Mouse (Mus musculus) neural tube, embryonic 11.5 days (tissue): ENCODE results near the gene Sbno2. TPM values are rescaled to one million over a fixed set of nuclear protein-coding genes. Genes with fewer than 3 reads are reported as not detected.

Experiments used
- ATAC-seq: fragments of 200-750 bp; cut with Nextera tagmentation; 2 replicates; pipeline ENCODE4 v1.8.0; 2017; ENCODE audit warnings: moderate number of reproducible peaks, mild to moderate bottlenecking, moderate TSS enrichment, moderate library complexity; ENCODE audit not compliant: insufficient read depth, low FRiP score, low TSS enrichment
- DNase-seq: peaks from one replicate; pipeline ENCODE4 v3.0.0-alpha.2; 2015; ENCODE audit warnings: low spot score
- H3K27ac ChIP-seq: fragments of 300-500 bp; sonication (generic); 2 replicates; pipeline ENCODE4 v1.5.1; 2014; ENCODE audit warnings: low read depth, mild to moderate bottlenecking, low read length
- H3K27me3 ChIP-seq: fragments of 300-500 bp; sonication (generic); 2 replicates; pipeline ENCODE4 v1.6.1; 2014; ENCODE audit warnings: mild to moderate bottlenecking, low read length, mixed read lengths; ENCODE audit not compliant: control insufficient read depth, insufficient read depth
- H3K36me3 ChIP-seq: fragments of 300-500 bp; sonication (generic); 2 replicates; pipeline ENCODE4 v1.6.1; 2014; ENCODE audit warnings: mild to moderate bottlenecking, low read length, moderate library complexity, mixed read lengths; ENCODE audit not compliant: control insufficient read depth, insufficient read depth
- H3K4me1 ChIP-seq: fragments of 300-500 bp; sonication (generic); 2 replicates; pipeline ENCODE4 v1.6.1; 2014; ENCODE audit warnings: low read length, mixed read lengths; ENCODE audit not compliant: control insufficient read depth, insufficient read depth
- H3K4me2 ChIP-seq: fragments of 300-500 bp; sonication (generic); 2 replicates; pipeline ENCODE4 v1.6.1; 2014; ENCODE audit warnings: low read depth, mild to moderate bottlenecking, moderate library complexity
- H3K4me3 ChIP-seq: fragments of 300-500 bp; sonication (generic); 2 replicates; pipeline ENCODE4 v1.5.1; 2014; ENCODE audit warnings: low read depth, low read length
- H3K9ac ChIP-seq: fragments of 300-500 bp; sonication (generic); 2 replicates; pipeline ENCODE4 v1.6.1; 2014; ENCODE audit warnings: mild to moderate bottlenecking, low read length
- H3K9me3 ChIP-seq: fragments of 300-500 bp; sonication (generic); 2 replicates; pipeline ENCODE4 v1.6.1; 2016; ENCODE audit warnings: low read length; ENCODE audit not compliant: control insufficient read depth
- WGBS: fragments of 180-500 bp; shearing (Covaris S2); extraction: QIAGEN DNeasy Blood & Tissue Kit; methylation state at CpG from one replicate; pipeline ENCODE4 v1.1.7; 2014; 5-methylcytosine and 5-hydroxymethylcytosine counted together
- polyA plus RNA-seq: library from polyadenylated mRNA; unstranded; fragments of >200 nt; fragmentation: Nextera tagmentation; extraction: Ambion mirVana; gene quantifications from 2 replicates; pipeline ENCODE4 v1.2.1, GENCODE M21; 2014

The Sbno2 gene
- polyA plus RNA-seq, 1 experiment from 2014 or later = 11.9 TPM

DNA sequence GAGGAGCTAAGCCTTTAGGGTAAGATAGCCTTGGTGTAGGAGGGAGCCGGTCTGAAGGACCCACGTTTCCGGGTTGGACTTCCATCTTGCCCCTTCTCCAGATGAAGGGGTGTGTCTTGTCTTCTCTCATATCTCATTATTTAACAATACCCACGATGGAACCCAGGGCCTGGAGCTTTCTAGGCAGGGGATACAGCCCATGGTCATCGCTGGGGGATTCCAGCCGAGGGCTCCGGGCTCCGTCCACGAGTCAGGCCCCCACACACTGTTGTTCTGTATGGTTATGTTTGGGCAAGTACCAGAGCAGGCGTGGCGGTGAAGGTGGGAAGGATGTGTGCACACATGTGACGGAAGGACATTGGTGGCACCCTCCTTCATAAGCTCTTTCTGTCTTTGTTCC lies 38.8 kb upstream of the Sbno2 start:
- Histone ChIP-seq H3K9ac (no peak overlapping the region), H3K27ac (no peak overlapping the region), H3K36me3 (peaks cover 11% of the 10 kb centered on the region), H3K4me3 (no peak overlapping the region), H3K9me3 (no peaks in the 10 kb centered on the region), H3K27me3 (0 out of 2 replicates have a peak, but pooled peaks cover 3% of the 10 kb centered on the region), H3K4me1 (peaks cover 23% of the 10 kb centered on the region), H3K4me2 (no peak overlapping the region)
- 93% methylated on average over 12 of the region's 12 CpGs for WGBS
- no peak for ATAC-seq
- no peak for DNase-seq

DNA sequence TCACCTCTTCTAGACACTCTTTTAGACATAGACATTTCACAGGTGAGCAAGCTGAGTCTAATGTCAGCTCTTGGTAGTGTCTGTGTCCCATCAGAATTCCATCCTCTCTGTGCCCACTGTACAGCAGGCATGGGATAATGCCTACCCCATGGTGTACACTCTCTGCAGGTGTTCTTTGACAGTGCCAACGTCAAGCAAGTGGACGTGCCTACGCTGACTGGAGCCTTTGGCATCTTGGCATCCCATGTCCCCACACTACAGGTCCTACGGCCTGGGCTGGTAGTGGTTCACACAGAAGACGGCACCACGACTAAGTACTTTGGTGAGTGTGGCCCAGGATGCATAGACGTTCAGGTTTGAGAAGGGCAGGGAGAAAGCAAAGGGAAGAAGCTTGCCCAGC lies 38.3 kb upstream of the Sbno2 start:
- Histone ChIP-seq H3K9me3 (no peaks in the 10 kb centered on the region), H3K4me2 (no peak overlapping the region), H3K27ac (no peak overlapping the region), H3K4me1 (peaks cover 23% of the 10 kb centered on the region), H3K27me3 (0 out of 2 replicates have a peak, but pooled peaks cover 3% of the 10 kb centered on the region), H3K36me3 (peaks cover 11% of the 10 kb centered on the region), H3K4me3 (no peak overlapping the region), H3K9ac (no peak overlapping the region)
- WGBS = 92% methylated on average over 7 of the region's 7 CpGs
- ATAC-seq (no peak), DNase-seq (no peak)

DNA sequence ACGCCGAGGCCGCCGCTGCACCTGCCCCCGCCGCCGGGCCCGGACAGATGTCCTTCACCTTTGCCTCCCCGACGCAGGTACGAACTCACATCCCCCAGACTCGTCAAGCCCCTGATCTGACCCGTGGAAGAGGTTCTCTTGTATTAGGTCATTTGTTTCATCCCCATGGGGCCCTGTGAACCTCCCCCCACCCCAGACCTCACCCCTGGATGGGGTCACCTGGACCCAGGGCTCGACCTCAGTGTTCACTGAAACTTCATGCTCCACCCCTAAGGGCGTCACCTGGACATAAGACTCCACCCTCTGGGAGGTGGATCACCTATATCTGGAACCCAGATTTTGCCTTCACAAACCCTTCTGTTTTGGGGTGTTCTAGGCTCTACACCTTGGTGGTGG lies 37.2 kb upstream of the Sbno2 start:
- Histone ChIP-seq H3K27me3 (peaks cover 5% of the 10 kb centered on the region), H3K4me1 (peaks cover 28% of the 10 kb centered on the region), H3K4me2 (peak overlapping the region; percentile 99), H3K36me3 (peaks cover 11% of the 10 kb centered on the region), H3K9me3 (no peaks in the 10 kb centered on the region), H3K27ac (0 out of 2 replicates have a peak overlapping the region, but pooled peaks have one; percentile 62), H3K4me3 (peak overlapping the region; percentile 74), H3K9ac (peak overlapping the region; percentile 81)
- under 1% methylated on average over 15 of the region's 15 CpGs for WGBS
- no peak; the same call in 1 of the 2 replicates for ATAC-seq
- no peak for DNase-seq

DNA sequence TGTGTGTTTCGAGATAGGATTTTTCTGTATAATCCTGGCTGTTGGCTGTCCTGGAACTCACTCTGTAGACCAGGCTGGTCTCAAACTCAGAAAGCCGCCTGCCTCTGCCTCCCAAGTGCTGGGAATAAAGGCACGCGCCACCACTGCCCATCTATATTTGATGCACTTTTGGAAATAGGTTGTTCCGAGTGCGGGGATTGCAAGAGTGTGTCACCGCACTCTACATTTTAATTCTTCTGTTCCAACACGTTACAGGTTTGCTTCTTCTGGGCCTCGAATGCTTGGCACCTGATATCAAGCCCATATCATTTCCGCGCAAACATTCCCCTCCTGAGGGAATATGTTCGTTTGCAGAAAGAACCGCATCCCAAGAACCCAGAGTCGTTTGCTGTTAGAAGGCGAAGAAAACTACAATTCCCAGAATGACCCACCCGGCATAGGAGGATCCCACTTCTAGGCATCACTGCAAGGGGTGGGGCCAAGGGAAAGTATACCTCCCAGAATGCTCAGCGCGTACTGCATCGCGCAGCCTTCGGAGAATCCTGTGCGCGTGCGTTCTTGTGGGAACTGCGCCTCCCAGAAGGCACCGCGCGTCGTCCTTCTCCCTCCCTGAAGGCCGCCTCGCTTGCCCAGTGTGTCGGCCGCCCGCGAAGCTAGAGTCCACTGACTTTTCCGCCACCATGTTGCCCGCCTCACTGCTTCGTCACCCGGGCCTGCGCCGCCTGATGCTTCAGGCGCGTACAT lies 36.6 kb upstream of the Sbno2 start:
- ATAC-seq = peak; percentile 77
- WGBS = 1% methylated on average over 43 of the region's 43 CpGs

DNA sequence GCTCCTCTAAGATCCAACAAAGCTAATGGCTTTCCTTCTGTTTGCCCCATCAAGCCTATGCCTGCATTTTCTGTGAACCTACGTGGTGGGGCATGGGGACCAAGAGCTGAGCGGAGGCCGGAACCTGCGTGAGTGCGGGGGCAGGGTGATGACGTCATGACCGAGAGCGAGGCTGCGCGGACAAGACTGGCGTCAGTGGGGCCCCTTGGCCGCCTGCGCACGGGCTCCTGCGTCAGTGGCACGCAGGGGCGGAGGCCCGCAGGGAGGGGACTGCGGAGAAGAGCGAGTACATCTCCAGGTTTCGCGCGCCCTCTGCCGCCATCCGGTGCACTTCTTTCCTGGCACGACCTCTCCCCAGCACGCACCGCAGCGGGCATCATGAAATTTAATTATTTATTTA lies 35.9 kb upstream of the Sbno2 start:
- peak overlapping the region; percentile 32 for H3K9ac ChIP-seq
- peaks cover 11% of the 10 kb centered on the region for H3K36me3 ChIP-seq
- WGBS = under 1% methylated on average over 29 of the region's 29 CpGs
- peak; percentile 95 for DNase-seq
- ATAC-seq = peak; percentile 49
- H3K4me3 ChIP-seq = peak overlapping the region; percentile 74
- H3K4me1 ChIP-seq = peaks cover 39% of the 10 kb centered on the region
- H3K4me2 ChIP-seq = peak overlapping the region; percentile 99
- H3K9me3 ChIP-seq = no peaks in the 10 kb centered on the region
- H3K27ac ChIP-seq = peak overlapping the region; percentile 50; the same call in 1 of the 2 replicates
- H3K27me3 ChIP-seq = peaks cover 18% of the 10 kb centered on the region

More for the DNA sequence above, 36.6 kb upstream of the Sbno2 start:
- Histone ChIP-seq H3K36me3 (peaks cover 11% of the 10 kb centered on the region), H3K4me2 (peak overlapping the region; percentile 99), H3K4me3 (peak overlapping the region; percentile 74), H3K9me3 (no peaks in the 10 kb centered on the region), H3K27me3 (peaks cover 11% of the 10 kb centered on the region), H3K9ac (peak overlapping the region; percentile 81), H3K27ac (peak overlapping the region; percentile 62; the same call in 1 of the 2 replicates), H3K4me1 (peaks cover 33% of the 10 kb centered on the region)
- DNase-seq = peak; percentile 96

DNA sequence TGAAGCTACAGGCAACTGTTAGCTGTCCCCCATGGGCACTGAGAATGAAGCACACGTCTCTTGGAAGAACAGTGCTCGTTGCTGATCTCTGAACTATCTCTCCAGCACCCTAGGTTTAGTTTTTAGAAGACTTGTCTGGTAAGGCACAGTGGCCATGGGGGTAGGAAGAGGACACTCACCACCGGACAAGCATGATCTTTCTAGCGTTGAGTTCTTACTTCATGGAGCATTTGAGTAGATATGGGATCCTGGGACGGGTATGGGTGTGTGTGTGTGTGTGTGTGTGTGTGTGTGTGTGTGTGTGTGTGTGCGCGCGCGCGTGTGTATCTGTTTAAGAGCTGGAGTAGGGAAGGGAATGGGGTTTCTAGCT lies 35.3 kb upstream of the Sbno2 start, which contains the start of gene Cbarp:
TSS of gene Cbarp (minus strand) at position 170 of the 370 bp plus-strand sequence.
- Histone ChIP-seq H3K9ac (peak within 1 kb of the TSS; percentile 32), H3K4me3 (peak within 1 kb of the TSS; percentile 74), H3K4me1 (peaks cover 34% of the 10 kb centered on the region), H3K36me3 (peaks cover 6% of the 10 kb centered on the region), H3K27me3 (peaks cover 24% of the 10 kb centered on the region), H3K4me2 (peak within 1 kb of the TSS; percentile 99), H3K27ac (peak within 1 kb of the TSS; percentile 50; the same call in 1 of the 2 replicates), H3K9me3 (no peaks in the 10 kb centered on the region)
- DNase-seq (no peak), ATAC-seq (no peak)
- WGBS = 70% methylated on average over 10 of the region's 10 CpGs

DNA sequence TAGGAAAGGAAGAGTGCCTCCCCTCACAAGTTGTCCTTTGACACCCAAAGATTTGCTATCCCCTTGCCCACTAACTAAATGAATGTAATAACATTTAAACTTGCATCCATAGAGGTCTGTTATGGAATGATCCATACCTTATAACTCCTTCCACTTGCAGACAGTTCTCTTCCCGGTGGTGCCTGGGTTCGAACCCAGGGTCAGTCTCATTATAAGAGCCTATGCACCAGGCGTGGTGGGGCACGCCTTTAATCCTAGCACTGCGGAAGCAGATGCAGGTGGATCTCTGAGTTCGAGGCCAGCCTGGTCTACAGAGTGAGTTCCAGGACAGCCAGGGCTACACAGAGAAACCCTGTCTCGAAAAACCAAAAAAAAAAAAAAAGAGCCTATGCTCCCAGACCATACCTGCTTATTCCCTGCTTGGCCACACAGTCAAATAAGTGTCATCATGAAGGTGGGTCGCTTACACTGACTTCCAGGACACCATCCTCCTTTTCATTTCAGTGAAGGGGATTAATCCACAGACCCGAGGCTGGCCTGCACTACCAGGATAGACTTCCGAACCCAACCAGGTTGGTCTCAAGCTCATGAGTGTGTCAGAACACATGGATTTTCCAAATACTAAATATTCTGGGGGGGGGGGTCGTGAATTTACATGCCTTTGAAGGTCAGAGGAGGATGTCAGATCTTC lies 34.7 kb upstream of the Sbno2 start:
- peaks cover 30% of the 10 kb centered on the region for H3K4me1 ChIP-seq

DNA sequence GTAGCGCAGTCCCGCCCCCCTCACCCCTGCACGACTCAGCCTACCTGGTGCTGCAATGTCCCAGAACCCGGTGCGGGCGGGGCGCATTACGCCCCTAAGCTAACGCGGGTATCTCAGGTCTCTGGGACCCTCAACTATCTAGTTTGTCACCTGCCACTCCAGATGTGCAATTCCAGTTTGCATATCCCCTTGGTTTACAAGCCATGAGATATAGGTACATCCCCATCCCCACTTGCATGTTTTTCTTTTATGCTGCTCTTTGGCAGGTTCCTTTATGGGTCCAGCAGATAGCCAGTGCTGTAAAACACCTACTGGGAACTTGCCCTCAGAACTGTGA lies 34.0 kb upstream of the Sbno2 start:
- DNase-seq (no peak), ATAC-seq (no peak)
- peak overlapping the region; percentile 57 for H3K4me2 ChIP-seq
- peak overlapping the region; percentile 52 for H3K4me3 ChIP-seq
- WGBS = 1% methylated on average over 10 of the region's 10 CpGs
- no peaks in the 10 kb centered on the region; the same call in none of the 2 replicates for H3K36me3 ChIP-seq
- H3K9ac ChIP-seq = peak overlapping the region; percentile 79
- peaks cover 29% of the 10 kb centered on the region for H3K27me3 ChIP-seq
- H3K9me3 ChIP-seq = no peaks in the 10 kb centered on the region
- peak overlapping the region; percentile 65 for H3K27ac ChIP-seq
- H3K4me1 ChIP-seq = peaks cover 30% of the 10 kb centered on the region

More for the DNA sequence above, 34.7 kb upstream of the Sbno2 start:
- H3K9me3 ChIP-seq = no peaks in the 10 kb centered on the region
- H3K27ac ChIP-seq = no peak overlapping the region
- H3K4me2 ChIP-seq = no peak overlapping the region
- DNase-seq (no peak), ATAC-seq (no peak)
- no peak overlapping the region for H3K9ac ChIP-seq
- peaks cover 4% of the 10 kb centered on the region for H3K36me3 ChIP-seq
- H3K27me3 ChIP-seq = peaks cover 28% of the 10 kb centered on the region
- WGBS = 73% methylated on average over 11 of the region's 11 CpGs
- no peak overlapping the region for H3K4me3 ChIP-seq
